Comparison of ENCODE assay signal across 16 mouse cellular contexts in genomic region chr14:79842734-79843133, GRCm38 (mm10).
DNase-seq lines count a peak whose midpoint lies in the region; ATAC-seq and TF ChIP-seq lines count a peak whose summit lies in the region.
"Had no signal": no experiment of that assay in that cellular context is flagged by ENCODE, and none has a peak within 500 bp of the region (broad histone marks: within the 10 kb centered on the region; RNA-seq: fewer than 3 reads in every experiment).

No protein-coding gene starts in this region.

- H3K9me3 ChIP-seq in forebrain, embryonic 16.5 days (ENCODE audit: control insufficient read depth, low read length), result no peaks in the 10 kb centered on the region
- H3K9me3 ChIP-seq in hindbrain, postnatal 0 days (ENCODE audit: low read length), result no peaks in the 10 kb centered on the region
- no peaks in the 10 kb centered on the region for H3K9me3 ChIP-seq in neural tube, embryonic 13.5 days
- H3K9me3 ChIP-seq: embryonic facial prominence, embryonic 12.5 days had no signal

- WGBS in forebrain, embryonic 16.5 days, result 14% methylated on average over 3 of the region's 3 CpGs
- WGBS in hindbrain, postnatal 0 days, result 20% methylated on average over 3 of the region's 3 CpGs
- WGBS in neural tube, embryonic 13.5 days, result 22% methylated on average over 3 of the region's 3 CpGs

- no peak overlapping the region for H3K4me2 ChIP-seq in forebrain, embryonic 16.5 days (ENCODE audit: low read length)
- H3K4me2 ChIP-seq in hindbrain, postnatal 0 days (ENCODE audit: low read depth, low read length), result peak overlapping the region; percentile 29; the same call in 1 of the 2 replicates
- H3K4me2 ChIP-seq in neural tube, embryonic 13.5 days, result peak overlapping the region; percentile 30; the same call in 1 of the 2 replicates
- H3K4me2 ChIP-seq: embryonic facial prominence, embryonic 12.5 days; heart, embryonic 11.5 days had no signal

- no peak for TF ChIP-seq CTCF in layer of hippocampus, adult 2 months (conservative IDR thresholded peaks at IDR 0.05)
- no peak for TF ChIP-seq CTCF in hindbrain, postnatal 0 days (IDR thresholded peaks at IDR 0.05; ENCODE audit: low read depth)

- H3K9ac ChIP-seq in forebrain, embryonic 16.5 days (replicated peaks; ENCODE audit: low read depth, low read length), result no peak overlapping the region
- no peak overlapping the region for H3K9ac ChIP-seq in hindbrain, postnatal 0 days (replicated peaks; ENCODE audit: low read length)
- peak overlapping the region; percentile 47; the same call in 1 of the 2 replicates for H3K9ac ChIP-seq in neural tube, embryonic 13.5 days
- H3K9ac ChIP-seq: embryonic facial prominence, embryonic 12.5 days had no signal

- no peak overlapping the region for H3K4me3 ChIP-seq in layer of hippocampus, adult 2 months
- no peak overlapping the region for H3K4me3 ChIP-seq in forebrain, embryonic 16.5 days (replicated peaks; ENCODE audit: low read length)
- no peak overlapping the region for H3K4me3 ChIP-seq in hindbrain, postnatal 0 days (ENCODE audit: low read length)
- no peak overlapping the region for H3K4me3 ChIP-seq in neural tube, embryonic 13.5 days
- H3K4me3 ChIP-seq: embryonic facial prominence, embryonic 12.5 days; myocyte had no signal

- H3K4me1 ChIP-seq in forebrain, embryonic 16.5 days (replicated peaks; ENCODE audit: control insufficient read depth, insufficient read depth, low read length), result peaks cover 10% of the 10 kb centered on the region
- H3K4me1 ChIP-seq in hindbrain, postnatal 0 days (ENCODE audit: insufficient read depth, low read length), result peaks cover 6% of the 10 kb centered on the region; the same call in 1 of the 2 replicates
- H3K4me1 ChIP-seq in neural tube, embryonic 13.5 days (replicated peaks), result peaks cover 20% of the 10 kb centered on the region
- H3K4me1 ChIP-seq: embryonic facial prominence, embryonic 12.5 days had no signal

- 0 out of 2 replicates have a peak overlapping the region, but pooled peaks have one; percentile 5 for H3K27ac ChIP-seq in layer of hippocampus, adult 2 months
- H3K27ac ChIP-seq in forebrain, embryonic 16.5 days (ENCODE audit: low read length), result no peak overlapping the region
- H3K27ac ChIP-seq in hindbrain, postnatal 0 days, result no peak overlapping the region
- 0 out of 2 replicates have a peak overlapping the region, but pooled peaks have one; percentile 4 for H3K27ac ChIP-seq in neural tube, embryonic 13.5 days (replicated peaks)
- H3K27ac ChIP-seq: embryonic facial prominence, embryonic 12.5 days had no signal

- ATAC-seq in forebrain, embryonic 16.5 days, result peak; percentile 62
- ATAC-seq in hindbrain, postnatal 0 days, result peak; percentile 55
- ATAC-seq in neural tube, embryonic 13.5 days (ENCODE audit: low read depth), result peak; percentile 26; the same call in 1 of the 2 replicates
- ATAC-seq in monocyte, adult 5-6 weeks (replicated peaks; ENCODE audit: insufficient number of reproducible peaks, low FRiP score, low TSS enrichment, poor library complexity, severe bottlenecking), result no peak

- DNase-seq in layer of hippocampus, adult 2 months (ENCODE audit: low spot score in 2 of 2), result no peak
- DNase-seq in layer of hippocampus, postnatal 25 days (ENCODE audit: extremely low spot score in 1 of 2, low spot score in 1 of 2), result no peak
- DNase-seq in hindbrain, postnatal 0 days (ENCODE audit: low spot score), result peak; percentile 49
- no peak for DNase-seq in ovary, postnatal 14 days (ENCODE audit: low spot score)
- DNase-seq in thymus, postnatal 36 days, result no peak
- DNase-seq: cerebellum, adult 11 months; gastrocnemius, postnatal 14 days; kidney, adult 11 months; layer of hippocampus, adult 9-11 months; thymus, postnatal 25 days had no signal

- H3K27me3 ChIP-seq in forebrain, embryonic 16.5 days (replicated peaks; ENCODE audit: control insufficient read depth, insufficient read depth, low read length), result no peaks in the 10 kb centered on the region
- H3K27me3 ChIP-seq in hindbrain, postnatal 0 days (ENCODE audit: insufficient read depth, low read length), result no peaks in the 10 kb centered on the region
- H3K27me3 ChIP-seq in neural tube, embryonic 13.5 days, result 0 out of 2 replicates have a peak, but pooled peaks cover 7% of the 10 kb centered on the region
- H3K27me3 ChIP-seq: embryonic facial prominence, embryonic 12.5 days had no signal

- H3K36me3 ChIP-seq in forebrain, embryonic 16.5 days (ENCODE audit: control insufficient read depth, insufficient read depth), result no peaks in the 10 kb centered on the region
- no peaks in the 10 kb centered on the region for H3K36me3 ChIP-seq in hindbrain, postnatal 0 days (ENCODE audit: insufficient read depth, low read length)
- H3K36me3 ChIP-seq in neural tube, embryonic 13.5 days, result no peaks in the 10 kb centered on the region
- H3K36me3 ChIP-seq: embryonic facial prominence, embryonic 12.5 days had no signal

Comparison
In these comparisons a context has a peak if more than half of its experiments do, and no peak if none do; other contexts are left out.
1. H3K27ac ChIP-seq: peak in layer of hippocampus, adult 2 months (single experiment) and neural tube, embryonic 13.5 days (single experiment); none in forebrain, embryonic 16.5 days (single experiment) and hindbrain, postnatal 0 days (single experiment).